Mouse (Mus musculus): ENCODE measurements around the gene BC048562. TPM values are rescaled to one million over a fixed set of nuclear protein-coding genes. Genes with fewer than 3 reads are reported as not detected.

BC048562 gene
- polyA plus RNA-seq, 1 experiment from 2014 or later: not detected

DNA sequence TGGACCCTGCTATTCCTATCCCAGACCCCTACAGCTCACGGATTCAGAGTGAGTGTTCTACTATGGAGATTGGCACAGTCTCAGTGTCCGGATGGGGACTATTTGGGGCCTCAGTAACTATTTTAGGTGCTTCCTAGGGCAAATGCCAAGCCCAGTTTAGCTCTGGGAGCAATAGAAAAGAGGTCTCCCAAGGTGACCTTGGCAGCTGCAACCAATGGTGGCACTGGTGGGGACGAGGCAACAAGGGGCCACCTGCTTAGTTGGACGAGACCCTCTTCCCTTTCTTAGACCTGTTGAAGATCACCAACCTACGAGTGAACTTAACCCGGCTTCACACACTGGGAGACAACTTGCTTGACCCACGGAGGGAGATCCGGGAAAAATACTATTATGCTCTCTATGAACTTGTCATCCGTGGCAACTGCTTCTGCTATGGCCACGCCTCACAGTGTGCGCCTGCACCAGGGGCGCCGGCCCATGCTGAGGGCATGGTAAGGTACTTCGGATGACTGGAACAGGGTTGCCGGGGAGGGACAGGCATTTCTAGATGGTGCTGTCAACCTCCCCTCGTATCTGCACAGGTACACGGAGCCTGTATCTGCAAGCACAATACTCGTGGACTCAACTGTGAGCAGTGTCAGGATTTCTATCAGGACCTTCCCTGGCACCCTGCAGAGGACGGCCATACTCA lies 45.4 kb downstream of the BC048562 start:
- no peak overlapping the region for H3K4me3 ChIP-seq (replicated peaks)
- peaks cover 23% of the 10 kb centered on the region for H3K36me3 ChIP-seq
- H3K27ac ChIP-seq: no peak overlapping the region
- peaks cover 26% of the 10 kb centered on the region for H3K4me1 ChIP-seq (replicated peaks)
- 95% methylated on average over 19 of the region's 19 CpGs for WGBS
- no peak for ATAC-seq
- no peaks in the 10 kb centered on the region for H3K27me3 ChIP-seq
- no peak overlapping the region for H3K9ac ChIP-seq (replicated peaks)
- no peak overlapping the region for H3K4me2 ChIP-seq (replicated peaks)
- no peaks in the 10 kb centered on the region for H3K9me3 ChIP-seq

- H3K9ac ChIP-seq (replicated peaks): no peak overlapping the region
- no peaks in the 10 kb centered on the region for H3K9me3 ChIP-seq
- no peaks in the 10 kb centered on the region for H3K27me3 ChIP-seq
- H3K4me1 ChIP-seq (replicated peaks): peaks cover 26% of the 10 kb centered on the region
- H3K4me2 ChIP-seq (replicated peaks): no peak overlapping the region
- H3K36me3 ChIP-seq: peaks cover 32% of the 10 kb centered on the region
- no peak for ATAC-seq
- no peak overlapping the region for H3K27ac ChIP-seq
- WGBS: 94% methylated on average over 18 of the region's 18 CpGs
- H3K4me3 ChIP-seq (replicated peaks): no peak overlapping the region
Measured at GRCm38 (mm10) chr9:108483051-108483790, 46.9 kb downstream of the BC048562 start.

DNA sequence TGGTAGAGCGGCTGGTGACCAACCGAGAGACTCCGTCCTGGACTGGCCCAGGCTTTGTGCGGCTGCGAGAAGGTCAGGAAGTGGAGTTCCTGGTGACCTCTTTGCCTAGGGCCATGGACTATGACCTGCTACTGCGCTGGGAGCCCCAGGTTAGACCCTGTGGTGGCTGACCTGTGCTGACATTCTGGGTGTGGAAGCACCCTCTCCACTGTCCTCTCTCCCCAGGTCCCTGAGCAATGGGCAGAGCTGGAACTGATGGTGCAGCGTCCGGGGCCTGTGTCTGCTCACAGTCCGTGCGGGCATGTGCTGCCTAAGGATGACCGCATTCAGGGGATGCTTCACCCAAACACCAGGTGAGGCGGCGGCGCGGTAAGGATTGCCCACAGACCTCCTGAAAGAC lies 47.7 kb downstream of the BC048562 start:
- no peak overlapping the region for H3K27ac ChIP-seq
- no peaks in the 10 kb centered on the region for H3K9me3 ChIP-seq
- no peak overlapping the region for H3K4me3 ChIP-seq (replicated peaks)
- no peak for ATAC-seq
- H3K4me1 ChIP-seq (replicated peaks): peaks cover 20% of the 10 kb centered on the region
- no peaks in the 10 kb centered on the region for H3K27me3 ChIP-seq
- H3K9ac ChIP-seq (replicated peaks): no peak overlapping the region
- H3K4me2 ChIP-seq (replicated peaks): no peak overlapping the region
- 94% methylated on average over 15 of the region's 15 CpGs for WGBS
- peaks cover 36% of the 10 kb centered on the region for H3K36me3 ChIP-seq

GRCm38 (mm10) chr9:108485301-108485875 lies 49.1 kb downstream of the BC048562 start:
- Histone ChIP-seq H3K4me2 (replicated peaks) (no peak overlapping the region), H3K9me3 (no peaks in the 10 kb centered on the region), H3K36me3 (peaks cover 36% of the 10 kb centered on the region), H3K27ac (no peak overlapping the region), H3K9ac (replicated peaks) (no peak overlapping the region), H3K27me3 (no peaks in the 10 kb centered on the region), H3K4me1 (replicated peaks) (peaks cover 16% of the 10 kb centered on the region), H3K4me3 (replicated peaks) (no peak overlapping the region)
- ATAC-seq: no peak
- WGBS: 96% methylated on average over 19 of the region's 19 CpGs

GRCm38 (mm10) chr9:108486973-108487530 lies 50.8 kb downstream of the BC048562 start:
- H3K4me3 ChIP-seq (replicated peaks): no peak overlapping the region
- no peak overlapping the region for H3K9ac ChIP-seq (replicated peaks)
- peaks cover 36% of the 10 kb centered on the region for H3K36me3 ChIP-seq
- 94% methylated on average over 8 of the region's 8 CpGs for WGBS
- peaks cover 20% of the 10 kb centered on the region for H3K4me1 ChIP-seq (replicated peaks)
- no peaks in the 10 kb centered on the region for H3K27me3 ChIP-seq
- H3K9me3 ChIP-seq: no peaks in the 10 kb centered on the region
- no peak for ATAC-seq
- H3K4me2 ChIP-seq (replicated peaks): no peak overlapping the region
- no peak overlapping the region for H3K27ac ChIP-seq

- Histone ChIP-seq H3K9me3 (no peaks in the 10 kb centered on the region), H3K9ac (replicated peaks) (no peak overlapping the region), H3K4me1 (replicated peaks) (peaks cover 27% of the 10 kb centered on the region), H3K4me3 (replicated peaks) (no peak overlapping the region), H3K36me3 (peaks cover 49% of the 10 kb centered on the region), H3K27ac (no peak overlapping the region), H3K4me2 (replicated peaks) (no peak overlapping the region), H3K27me3 (no peaks in the 10 kb centered on the region)
- no peak for ATAC-seq
- WGBS: 95% methylated on average over 17 of the region's 17 CpGs
Measured at GRCm38 (mm10) chr9:108488403-108488802, 52.1 kb downstream of the BC048562 start.

DNA sequence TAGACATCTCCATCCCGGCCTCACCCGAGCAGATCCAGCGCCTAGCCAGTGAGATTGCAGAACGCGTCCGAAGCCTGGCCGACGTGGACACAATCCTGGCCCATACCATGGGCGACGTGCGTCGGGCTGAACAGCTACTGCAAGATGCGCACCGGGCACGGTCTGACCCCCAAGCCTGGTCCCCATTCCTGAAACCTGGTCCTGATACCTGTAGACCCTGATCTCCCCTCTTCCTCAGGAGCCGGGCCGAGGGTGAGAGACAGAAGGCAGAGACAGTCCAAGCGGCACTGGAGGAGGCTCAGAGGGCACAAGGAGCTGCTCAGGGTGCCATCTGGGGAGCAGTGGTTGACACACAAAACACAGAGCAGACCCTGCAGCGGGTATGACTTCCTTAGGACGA lies 52.9 kb downstream of the BC048562 start:
- H3K27ac ChIP-seq: peak overlapping the region; percentile 95
- no peak for ATAC-seq
- WGBS: 97% methylated on average over 20 of the region's 20 CpGs
- H3K4me1 ChIP-seq (replicated peaks): peaks cover 27% of the 10 kb centered on the region
- no peaks in the 10 kb centered on the region for H3K27me3 ChIP-seq
- peak overlapping the region; percentile 5; the same call in 1 of the 2 replicates for H3K9ac ChIP-seq (replicated peaks)
- no peak overlapping the region for H3K4me3 ChIP-seq (replicated peaks)
- H3K4me2 ChIP-seq (replicated peaks): no peak overlapping the region
- H3K9me3 ChIP-seq: no peaks in the 10 kb centered on the region
- H3K36me3 ChIP-seq: peaks cover 52% of the 10 kb centered on the region

DNA sequence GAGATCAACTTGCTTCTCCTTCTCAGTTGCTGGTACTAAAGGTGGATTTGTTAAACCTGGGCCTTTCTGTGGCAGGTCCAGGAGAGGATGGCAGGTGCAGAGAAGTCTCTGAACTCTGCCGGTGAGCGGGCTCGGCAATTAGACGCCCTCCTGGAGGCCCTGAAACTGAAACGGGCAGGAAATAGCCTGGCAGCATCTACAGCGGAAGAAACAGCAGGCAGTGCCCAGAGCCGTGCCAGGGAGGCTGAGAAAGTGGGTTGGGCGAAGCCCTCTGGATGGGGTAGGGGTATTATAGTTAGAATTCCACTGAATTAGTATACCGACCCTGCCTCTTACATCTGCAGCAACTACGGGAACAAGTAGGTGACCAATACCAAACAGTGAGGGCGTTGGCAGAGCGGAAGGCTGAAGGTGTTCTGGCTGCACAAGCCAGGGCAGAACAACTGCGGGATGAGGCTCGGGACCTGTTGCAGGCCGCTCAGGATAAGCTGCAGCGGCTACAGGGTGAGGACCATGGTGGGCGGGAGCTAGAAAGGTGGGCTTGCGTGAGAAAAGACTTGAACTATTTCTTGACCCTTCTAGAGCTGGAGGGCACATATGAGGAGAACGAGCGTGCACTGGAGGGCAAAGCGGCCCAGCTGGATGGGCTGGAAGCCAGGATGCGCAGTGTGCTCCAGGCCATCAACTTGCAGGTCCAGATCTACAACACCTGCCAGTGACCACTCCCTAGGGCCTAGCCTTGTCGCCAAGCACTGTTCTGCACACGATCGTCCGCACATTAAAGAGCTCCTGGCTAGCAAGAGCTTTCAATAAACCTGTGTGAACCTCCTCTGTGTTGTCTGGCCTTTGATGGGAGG lies 53.6 kb downstream of the BC048562 start:
- H3K4me1 ChIP-seq (replicated peaks): peaks cover 27% of the 10 kb centered on the region
- H3K27me3 ChIP-seq: no peaks in the 10 kb centered on the region
- peaks cover 58% of the 10 kb centered on the region for H3K36me3 ChIP-seq
- H3K9ac ChIP-seq (replicated peaks): peak overlapping the region; percentile 72
- WGBS: 68% methylated on average over 26 of the region's 26 CpGs
- H3K27ac ChIP-seq: peak overlapping the region; percentile 95
- peak; percentile 81 for ATAC-seq
- peak overlapping the region; percentile 98 for H3K4me2 ChIP-seq (replicated peaks)
- peak overlapping the region; percentile 91 for H3K4me3 ChIP-seq (replicated peaks)
- H3K9me3 ChIP-seq: no peaks in the 10 kb centered on the region

- H3K9ac ChIP-seq (replicated peaks): peak within 1 kb of the TSS; percentile 94
- peaks cover 27% of the 10 kb centered on the region for H3K4me1 ChIP-seq (replicated peaks)
- no peaks in the 10 kb centered on the region for H3K27me3 ChIP-seq
- under 1% methylated on average over 69 of the region's 69 CpGs for WGBS
- H3K4me2 ChIP-seq (replicated peaks): peak within 1 kb of the TSS; percentile 98
- peaks cover 59% of the 10 kb centered on the region for H3K36me3 ChIP-seq
- peak within 1 kb of the TSS; percentile 91 for H3K4me3 ChIP-seq (replicated peaks)
- H3K9me3 ChIP-seq: no peaks in the 10 kb centered on the region
- H3K27ac ChIP-seq: peak within 1 kb of the TSS; percentile 95
- peak; percentile 95 for ATAC-seq
Measured at GRCm38 (mm10) chr9:108490559-108491285, 54.4 kb downstream of the BC048562 start, which contains the start of gene Usp19. Gene Usp19 (plus strand): TSS chr9:108490602.

DNA sequence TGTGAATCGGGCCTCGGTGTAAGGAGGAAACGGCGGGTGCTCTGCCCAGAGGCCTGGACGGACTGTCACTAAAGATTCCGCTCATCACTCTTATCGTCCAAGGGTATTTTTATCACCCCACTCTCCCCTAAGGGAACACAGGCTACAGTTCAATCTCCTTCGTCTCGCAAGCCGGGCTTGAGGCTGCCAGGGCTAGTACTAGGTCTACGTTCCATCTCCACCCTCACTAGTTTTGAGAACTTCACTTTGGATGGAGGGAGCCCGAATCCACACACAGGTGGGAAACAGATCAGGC lies 55.0 kb downstream of the BC048562 start:
- WGBS: 14% methylated on average over 12 of the region's 12 CpGs
- no peaks in the 10 kb centered on the region for H3K27me3 ChIP-seq
- H3K9ac ChIP-seq (replicated peaks): peak overlapping the region; percentile 94
- peak overlapping the region; percentile 95 for H3K27ac ChIP-seq
- no peaks in the 10 kb centered on the region for H3K9me3 ChIP-seq
- peak overlapping the region; percentile 98 for H3K4me2 ChIP-seq (replicated peaks)
- peaks cover 27% of the 10 kb centered on the region for H3K4me1 ChIP-seq (replicated peaks)
- peak overlapping the region; percentile 91 for H3K4me3 ChIP-seq (replicated peaks)
- peaks cover 59% of the 10 kb centered on the region for H3K36me3 ChIP-seq
- ATAC-seq: no peak
